Mouse (Mus musculus) stomach, postnatal 0 days (tissue): ENCODE measurements at regions not wholly inside any gene's neighbourhood (a gene's known extent, or its start where the extent isn't known, plus 50 kb on each side); places are given as distances from the start of the nearest gene placed in this dataset.
A peak's percentile ranks its signal among the peaks of the same experiment; 100 is the strongest.

Experiments
- ATAC-seq: fragments of 200-750 bp; cut with Nextera tagmentation; 2 replicates; pipeline ENCODE4 v1.8.0; 2017; ENCODE audit not compliant: low FRiP score, low TSS enrichment
- DNase-seq: peaks from one replicate; pipeline ENCODE4 v3.0.0-alpha.2; 2016; ENCODE audit warnings: low spot score
- H3K27ac ChIP-seq: fragments of 300-500 bp; sonication (generic); replicated peaks from 2 replicates; pipeline ENCODE4 v1.5.1; 2014; ENCODE audit warnings: mild to moderate bottlenecking, control low read depth
- H3K27me3 ChIP-seq: fragments of 300-500 bp; sonication (generic); 2 replicates; pipeline ENCODE4 v1.6.1; 2014; ENCODE audit warnings: low read length; ENCODE audit not compliant: control insufficient read depth, insufficient read depth
- H3K36me3 ChIP-seq: fragments of 300-500 bp; sonication (generic); 2 replicates; pipeline ENCODE4 v1.6.1; 2014; ENCODE audit warnings: low read length, mixed read lengths; ENCODE audit not compliant: control insufficient read depth, insufficient read depth
- H3K4me1 ChIP-seq: fragments of 300-500 bp; sonication (generic); replicated peaks from 2 replicates; pipeline ENCODE4 v1.6.1; 2014; ENCODE audit warnings: antibody characterized with exemption; ENCODE audit not compliant: control insufficient read depth, insufficient read depth
- H3K4me2 ChIP-seq: fragments of 300-500 bp; sonication (generic); replicated peaks from 2 replicates; pipeline ENCODE4 v1.6.1; 2014; ENCODE audit warnings: low read depth, mild to moderate bottlenecking, control low read depth, moderate library complexity
- H3K4me3 ChIP-seq: fragments of 300-500 bp; sonication (generic); 2 replicates; pipeline ENCODE4 v1.5.1; 2014; ENCODE audit warnings: low read depth, low read length, control low read depth
- H3K9ac ChIP-seq: fragments of 300-500 bp; sonication (generic); 2 replicates; pipeline ENCODE4 v1.6.1; 2014; ENCODE audit warnings: mild to moderate bottlenecking, low read length, control low read depth, mixed read lengths
- H3K9me3 ChIP-seq: fragments of 300-500 bp; sonication (generic); 2 replicates; pipeline ENCODE4 v1.6.1; 2016; ENCODE audit warnings: low read length; ENCODE audit not compliant: control insufficient read depth
- CTCF ChIP-seq: IDR thresholded peaks from 2 replicates; pipeline ENCODE4 v1.5.1; 2016; ENCODE audit warnings: antibody characterized with exemption, low read depth, mild to moderate bottlenecking, moderate library complexity
- EP300 ChIP-seq: optimal IDR thresholded peaks from 2 replicates; pipeline ENCODE3; 2016; ENCODE audit warnings: antibody characterized with exemption
- WGBS: fragments of 180-500 bp; shearing (Covaris S2); extraction: QIAGEN DNeasy Blood & Tissue Kit; methylation state at CpG from one replicate; pipeline ENCODE4 v1.1.7; 2014; 5-methylcytosine and 5-hydroxymethylcytosine counted together

DNA sequence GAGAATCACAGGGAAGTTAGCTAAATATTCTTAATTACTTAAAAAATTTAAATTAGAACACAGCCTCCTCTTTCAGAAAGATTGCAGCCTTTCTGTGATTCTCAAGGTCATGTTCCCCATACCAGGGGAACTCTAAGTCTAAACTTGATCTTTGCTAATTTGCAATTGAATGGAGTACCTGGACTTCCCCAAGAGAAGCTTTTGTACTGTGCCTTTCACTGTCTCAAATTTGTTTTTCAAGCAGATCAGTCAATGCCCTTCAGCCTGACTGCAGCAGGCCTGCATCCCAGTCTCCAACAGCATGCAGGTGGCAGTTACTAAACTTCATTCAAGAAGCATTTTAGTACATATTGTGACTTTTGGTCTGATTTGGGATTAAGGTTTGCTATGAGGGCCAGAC lies 611.8 kb downstream of the Snca start:
- no peak overlapping the region for H3K27ac ChIP-seq
- H3K36me3 ChIP-seq, result no peaks in the 10 kb centered on the region
- TF ChIP-seq CTCF, result no peak
- no peak for TF ChIP-seq EP300
- DNase-seq (no peak), ATAC-seq (no peak)
- no peak overlapping the region for H3K9ac ChIP-seq
- no peaks in the 10 kb centered on the region for H3K27me3 ChIP-seq
- no peak overlapping the region for H3K4me2 ChIP-seq
- H3K9me3 ChIP-seq, result no peaks in the 10 kb centered on the region
- no peaks in the 10 kb centered on the region for H3K4me1 ChIP-seq
- no peak overlapping the region for H3K4me3 ChIP-seq

DNA sequence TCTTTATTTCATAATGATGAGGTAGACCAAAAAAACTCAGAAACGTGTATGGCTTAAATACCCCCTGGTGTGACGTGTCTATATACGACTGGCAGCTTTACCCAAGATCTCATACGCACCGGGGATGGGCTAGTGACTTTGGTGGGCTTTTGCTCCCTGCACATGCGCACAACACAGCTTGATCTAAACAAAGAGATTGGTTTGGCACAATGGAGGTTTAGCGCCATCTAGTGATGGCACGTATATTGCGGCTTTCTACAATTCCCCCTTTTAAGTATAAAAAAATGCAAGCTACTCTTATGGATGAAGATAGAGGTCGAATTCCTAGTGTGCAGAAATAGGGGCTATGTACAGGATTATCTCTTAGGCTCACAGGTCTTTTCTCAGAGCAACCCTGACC lies 628.1 kb downstream of the Snca start:
- TF ChIP-seq EP300, result no peak
- TF ChIP-seq CTCF, result peak; percentile 70

More for the DNA sequence above, 628.1 kb downstream of the Snca start:
- no peak overlapping the region for H3K4me3 ChIP-seq
- 74% methylated on average over 10 of the region's 10 CpGs for WGBS
- DNase-seq (peak; percentile 24), ATAC-seq (no peak)
- no peak overlapping the region for H3K27ac ChIP-seq
- no peak overlapping the region for H3K9ac ChIP-seq
- no peaks in the 10 kb centered on the region for H3K36me3 ChIP-seq
- no peaks in the 10 kb centered on the region for H3K9me3 ChIP-seq
- no peaks in the 10 kb centered on the region for H3K4me1 ChIP-seq
- H3K27me3 ChIP-seq, result no peaks in the 10 kb centered on the region
- H3K4me2 ChIP-seq, result no peak overlapping the region
